Mouse (Mus musculus) cerebellum, postnatal 14 days (tissue): ENCODE measurements around the gene Hhatl.

Source experiments
- DNase-seq, 2 experiments: peaks; one replicate each; pipeline ENCODE4 v3.0.0; 2021; ENCODE audit warnings: mixed read lengths in 2 of 2

The Hhatl gene

GRCm38 (mm10) chr9:121759091-121760081 lies 32.9 kb downstream of the Hhatl start, which contains the start of gene Zfp651:
Zfp651 (plus strand) TSS chr9:121759330.
- DNase-seq: peak; percentile 74 to 81

- peak; percentile 42 to 43 for DNase-seq
These were observed 34.2 kb downstream of the Hhatl start for GRCm38 (mm10) chr9:121757835-121758814.

- peak; percentile 37 to 55 for DNase-seq
These were observed 34.9 kb downstream of the Hhatl start for GRCm38 (mm10) chr9:121757432-121757831.

- DNase-seq: no peak
These were observed 35.5 kb downstream of the Hhatl start for GRCm38 (mm10) chr9:121756785-121757184.

GRCm38 (mm10) chr9:121754624-121755023 lies 37.7 kb downstream of the Hhatl start:
- DNase-seq: no peak

GRCm38 (mm10) chr9:121752774-121753173 lies 39.5 kb downstream of the Hhatl start:
- DNase-seq: no peak

GRCm38 (mm10) chr9:121744051-121744450 lies 48.3 kb downstream of the Hhatl start:
- DNase-seq: no peak

GRCm38 (mm10) chr9:121741168-121741567 lies 51.1 kb downstream of the Hhatl start:
- no peak for DNase-seq

GRCm38 (mm10) chr9:121740490-121740889 lies 51.8 kb downstream of the Hhatl start:
- DNase-seq: no peak
